In genomic region chr6:112796607-112797006, GRCm38 (mm10) we compare ENCODE assay signal across 18 mouse cellular contexts.
DNase-seq lines count a peak whose midpoint lies in the region; ATAC-seq and TF ChIP-seq lines count a peak whose summit lies in the region.
"Had no signal": no experiment of that assay in that cellular context is flagged by ENCODE, and none has a peak within 500 bp of the region (broad histone marks: within the 10 kb centered on the region; RNA-seq: fewer than 3 reads in every experiment).

No protein-coding gene starts in this region.

- peak; percentile 42 for DNase-seq in 416B (ENCODE audit: low read depth)
- peak; percentile 44 for DNase-seq in MN1 (ENCODE audit: low spot score)
- DNase-seq in cerebellum, adult 18-20 months = peak; percentile 66 to 75
- DNase-seq in forebrain, postnatal 0 days = no peak
- DNase-seq in thymus, postnatal 36 days = no peak
- no peak for DNase-seq in gastrocnemius, postnatal 14 days
- no peak for DNase-seq in heart, adult 9 months (ENCODE audit: low spot score in 2 of 2)
- DNase-seq: gastrocnemius, postnatal 10 days; spleen, adult 18-20 months; thymus, postnatal 25 days had no signal

- H3K9ac ChIP-seq in forebrain, postnatal 0 days = no peak overlapping the region
- H3K9ac ChIP-seq: embryonic facial prominence, embryonic 15.5 days; forebrain, embryonic 13.5 days; heart, embryonic 13.5 days; neural tube, embryonic 13.5 days had no signal

- peak; percentile 95 for ATAC-seq in granulocyte monocyte progenitor cell, adult 5-6 weeks (replicated peaks; ENCODE audit: poor library complexity, severe bottlenecking)
- no peak for ATAC-seq in forebrain, postnatal 0 days
- ATAC-seq: forebrain, embryonic 13.5 days; intestine, embryonic 16.5 days had no signal

- no peaks in the 10 kb centered on the region for H3K9me3 ChIP-seq in forebrain, postnatal 0 days (ENCODE audit: low read length)
- H3K9me3 ChIP-seq: embryonic facial prominence, embryonic 15.5 days; forebrain, embryonic 13.5 days; heart, embryonic 13.5 days; neural tube, embryonic 13.5 days had no signal

- intact Hi-C loops in gastrocnemius, postnatal 14 days (cut with DNase I; ENCODE audit: low total_unique reads) = no loop called here

- H3K4me3 ChIP-seq in forebrain, postnatal 0 days (ENCODE audit: low read depth, low read length) = no peak overlapping the region
- H3K4me3 ChIP-seq: embryonic facial prominence, embryonic 15.5 days; forebrain, embryonic 13.5 days; heart, embryonic 13.5 days; neural tube, embryonic 13.5 days had no signal

- no peaks in the 10 kb centered on the region; the same call in none of the 2 replicates for H3K36me3 ChIP-seq in forebrain, postnatal 0 days (ENCODE audit: insufficient read depth)
- H3K36me3 ChIP-seq: embryonic facial prominence, embryonic 15.5 days; heart, embryonic 13.5 days had no signal

- no peak overlapping the region for H3K4me2 ChIP-seq in forebrain, postnatal 0 days (ENCODE audit: low read depth)
- H3K4me2 ChIP-seq: embryonic facial prominence, embryonic 15.5 days; forebrain, embryonic 13.5 days; heart, embryonic 13.5 days; neural tube, embryonic 13.5 days had no signal

- no peak overlapping the region for H3K27ac ChIP-seq in forebrain, postnatal 0 days (ENCODE audit: low read depth, low read length)
- H3K27ac ChIP-seq: embryonic facial prominence, embryonic 15.5 days; forebrain, embryonic 13.5 days; heart, embryonic 13.5 days; kidney, postnatal 0 days; macrophage; neural tube, embryonic 13.5 days had no signal

- H3K27me3 ChIP-seq in forebrain, postnatal 0 days (ENCODE audit: insufficient read depth, low read length) = no peaks in the 10 kb centered on the region
- H3K27me3 ChIP-seq: embryonic facial prominence, embryonic 15.5 days; forebrain, embryonic 13.5 days; heart, embryonic 13.5 days; neural tube, embryonic 13.5 days had no signal

- TF ChIP-seq CTCF in forebrain, postnatal 0 days (IDR thresholded peaks at IDR 0.05; ENCODE audit: low read depth) = no peak

- H3K4me1 ChIP-seq in forebrain, postnatal 0 days (ENCODE audit: insufficient read depth) = no peaks in the 10 kb centered on the region
- H3K4me1 ChIP-seq: embryonic facial prominence, embryonic 15.5 days; forebrain, embryonic 13.5 days; heart, embryonic 13.5 days had no signal

- 55% methylated on average over 2 of the region's 2 CpGs for WGBS in forebrain, postnatal 0 days

Comparison
In these comparisons a context has a peak if more than half of its experiments do, and no peak if none do; other contexts are left out.
1. DNase-seq: peak in 416B (single experiment), MN1 (single experiment) and cerebellum, adult 18-20 months (2 of 2); none in forebrain, postnatal 0 days (single experiment), thymus, postnatal 36 days (0 of 2), gastrocnemius, postnatal 14 days (single experiment) and heart, adult 9 months (0 of 2).